Mouse (Mus musculus) thymus, adult 2 months (tissue): ENCODE results near the gene Pramel1.

Experiments used
- CTCF ChIP-seq: fragments of 200-500 bp; IDR thresholded peaks from 2 replicates; pipeline ENCODE4 v1.5.1; 2012; ENCODE audit warnings: mild to moderate bottlenecking, control low read depth, low read length, moderate library complexity, borderline replicate concordance; ENCODE audit not compliant: control insufficient read depth, poor library complexity, insufficient read depth; ENCODE audit errors: extremely low read depth
- POLR2A ChIP-seq: fragments of 200-500 bp; IDR thresholded peaks from 2 replicates; pipeline ENCODE4 v1.6.1; 2012; ENCODE audit warnings: mild to moderate bottlenecking, low read length, control low read depth, moderate library complexity; ENCODE audit not compliant: control insufficient read depth, poor library complexity, insufficient read depth; ENCODE audit errors: extremely low read depth

DNA sequence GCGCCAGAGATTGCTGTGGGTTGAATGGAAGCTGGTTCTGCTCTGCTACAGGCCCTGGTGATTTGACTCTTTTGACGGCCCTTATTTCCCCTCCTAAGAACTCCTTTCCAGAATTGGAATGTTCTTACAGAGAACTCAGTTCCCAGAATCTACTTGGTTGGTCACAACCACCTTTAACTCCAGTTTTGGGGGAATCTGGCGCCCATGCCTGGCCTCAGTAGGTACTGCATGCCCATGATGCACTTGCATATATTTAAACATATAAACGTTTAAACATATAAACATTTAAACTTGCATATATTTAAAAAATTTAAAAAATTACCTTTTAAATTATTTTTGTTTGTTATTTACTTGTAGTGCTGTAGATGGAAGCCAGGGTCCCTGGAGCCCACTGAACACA, 10.6 kb upstream of the Pramel1 start:
- TF ChIP-seq CTCF (no peak), POLR2A (no peak)
